Mouse (Mus musculus): Measurements from ENCODE around the gene Crybg3. TPM values are rescaled to one million over a fixed set of nuclear protein-coding genes. Genes with fewer than 3 reads are reported as not detected.

The Crybg3 gene
- polyA plus RNA-seq, 1 experiment: 5.7 TPM

DNA sequence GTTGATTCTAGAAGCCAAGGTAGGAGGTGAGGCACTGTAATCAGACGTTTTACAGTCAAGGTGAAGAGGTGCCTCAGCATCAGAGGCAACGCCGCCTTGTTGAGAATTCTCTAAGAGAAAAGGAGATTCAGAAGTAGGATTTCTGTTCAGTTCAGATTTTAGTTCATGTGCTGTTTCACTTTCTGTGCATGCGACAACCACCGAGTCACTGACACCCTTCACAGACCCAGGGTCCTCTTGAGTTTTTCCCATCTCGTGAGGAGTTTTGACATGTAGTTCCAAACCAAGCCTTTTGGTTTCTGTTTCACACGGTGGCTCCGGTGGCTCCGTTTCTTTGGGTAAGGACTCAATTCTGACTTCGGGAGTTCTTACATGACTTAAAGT is 41.9 kb downstream of the Crybg3 start:
- no peak for TF ChIP-seq CTCF (IDR thresholded peaks at IDR 0.05; ENCODE audit: borderline replicate concordance, insufficient read depth, low read depth, low read length)
- TF ChIP-seq POLR2A (IDR thresholded peaks at IDR 0.05; ENCODE audit: borderline replicate concordance, insufficient read depth, low read length): no peak
- DNase-seq: no peak
- H3K27me3 ChIP-seq (ENCODE audit: control insufficient read depth, insufficient read depth, low read length): no peaks in the 10 kb centered on the region
- H3K27ac ChIP-seq (ENCODE audit: insufficient read depth, low read length): no peak overlapping the region
- H3K4me1 ChIP-seq (ENCODE audit: control insufficient read depth, insufficient read depth, low read length): no peaks in the 10 kb centered on the region
- 92% methylated on average over 10 of the region's 10 CpGs for whole genome bisulfite sequencing
- no peak overlapping the region for H3K4me3 ChIP-seq (replicated peaks; ENCODE audit: insufficient read depth, low read depth, low read length)

DNA sequence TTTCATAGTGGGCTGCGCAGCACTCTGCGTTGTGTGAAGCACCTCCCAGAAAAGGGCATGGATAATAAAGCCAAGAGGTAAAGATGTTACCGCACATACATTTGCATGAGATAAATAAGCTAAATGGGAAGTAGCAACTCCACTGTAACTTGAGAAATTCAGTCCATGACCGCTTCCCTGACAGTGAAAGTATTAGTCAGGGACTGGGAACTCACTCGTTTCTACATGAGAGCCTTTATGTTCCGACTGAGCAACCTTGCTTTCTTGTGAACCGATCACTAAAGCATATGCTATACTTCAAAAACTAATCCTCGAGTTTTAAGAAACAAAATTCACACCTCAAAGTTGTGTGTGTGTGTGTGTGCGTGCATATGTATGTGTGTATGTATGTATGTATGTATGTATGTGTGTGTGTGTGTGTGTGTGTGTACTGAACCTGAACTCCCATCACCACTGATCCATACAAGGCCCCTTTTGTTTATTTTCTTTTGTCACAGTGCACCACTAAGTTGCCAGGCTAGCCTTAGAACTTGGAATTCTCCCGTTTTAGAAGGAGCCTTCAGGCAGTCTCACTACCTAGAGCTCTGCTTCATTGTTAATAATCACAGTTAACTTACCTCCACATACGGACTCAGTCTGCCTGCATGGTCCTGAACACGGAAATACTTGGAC is 47.2 kb downstream of the Crybg3 start:
- TF ChIP-seq CTCF (IDR thresholded peaks at IDR 0.05; ENCODE audit: borderline replicate concordance, insufficient read depth, low read depth, low read length) (no peak), POLR2A (IDR thresholded peaks at IDR 0.05; ENCODE audit: borderline replicate concordance, insufficient read depth, low read length) (no peak)
- H3K4me3 ChIP-seq (replicated peaks; ENCODE audit: insufficient read depth, low read depth, low read length): no peak overlapping the region
- no peaks in the 10 kb centered on the region for H3K27me3 ChIP-seq (ENCODE audit: control insufficient read depth, insufficient read depth, low read length)
- WGBS: 85% methylated on average over 12 of the region's 12 CpGs
- no peak for DNase-seq
- H3K4me1 ChIP-seq (ENCODE audit: control insufficient read depth, insufficient read depth, low read length): no peaks in the 10 kb centered on the region
- no peak overlapping the region for H3K27ac ChIP-seq (ENCODE audit: insufficient read depth, low read length)

- Histone ChIP-seq H3K27me3 (ENCODE audit: control insufficient read depth, insufficient read depth, low read length) (no peaks in the 10 kb centered on the region), H3K27ac (ENCODE audit: insufficient read depth, low read length) (no peak overlapping the region), H3K4me1 (ENCODE audit: control insufficient read depth, insufficient read depth, low read length) (peaks cover 5% of the 10 kb centered on the region), H3K4me3 (replicated peaks; ENCODE audit: insufficient read depth, low read depth, low read length) (no peak overlapping the region)
- no peak for TF ChIP-seq POLR2A (IDR thresholded peaks at IDR 0.05; ENCODE audit: borderline replicate concordance, insufficient read depth, low read length)
- no peak for TF ChIP-seq CTCF (IDR thresholded peaks at IDR 0.05; ENCODE audit: borderline replicate concordance, insufficient read depth, low read depth, low read length)
- 94% methylated on average over 5 of the region's 5 CpGs for WGBS
- DNase-seq: no peak
Observed at GRCm38 (mm10) chr16:59551507-59551906, 49.3 kb downstream of the Crybg3 start.

DNA sequence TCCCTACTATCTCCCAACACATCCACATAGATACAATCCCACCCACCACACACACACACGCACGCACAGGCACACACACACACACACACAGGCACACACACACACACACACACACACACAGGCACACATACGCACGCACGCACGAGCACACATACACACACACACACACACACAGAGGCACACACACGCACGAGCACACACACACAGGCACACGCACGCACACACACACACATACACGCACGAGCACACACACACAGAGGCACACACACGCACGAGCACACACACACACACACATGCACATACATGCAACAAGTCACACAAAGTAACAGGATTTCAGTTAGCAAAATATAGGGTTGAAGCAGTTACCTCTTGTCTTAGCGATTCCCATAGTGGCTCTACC is 51.1 kb downstream of the Crybg3 start:
- TF ChIP-seq POLR2A (IDR thresholded peaks at IDR 0.05; ENCODE audit: borderline replicate concordance, insufficient read depth, low read length) (no peak), CTCF (IDR thresholded peaks at IDR 0.05; ENCODE audit: borderline replicate concordance, insufficient read depth, low read depth, low read length) (no peak)
- H3K27ac ChIP-seq (ENCODE audit: insufficient read depth, low read length): no peak overlapping the region
- DNase-seq: no peak
- peaks cover 5% of the 10 kb centered on the region for H3K4me1 ChIP-seq (ENCODE audit: control insufficient read depth, insufficient read depth, low read length)
- WGBS: 83% methylated on average over 15 of the region's 15 CpGs
- H3K27me3 ChIP-seq (ENCODE audit: control insufficient read depth, insufficient read depth, low read length): no peaks in the 10 kb centered on the region
- H3K4me3 ChIP-seq (replicated peaks; ENCODE audit: insufficient read depth, low read depth, low read length): no peak overlapping the region

DNA sequence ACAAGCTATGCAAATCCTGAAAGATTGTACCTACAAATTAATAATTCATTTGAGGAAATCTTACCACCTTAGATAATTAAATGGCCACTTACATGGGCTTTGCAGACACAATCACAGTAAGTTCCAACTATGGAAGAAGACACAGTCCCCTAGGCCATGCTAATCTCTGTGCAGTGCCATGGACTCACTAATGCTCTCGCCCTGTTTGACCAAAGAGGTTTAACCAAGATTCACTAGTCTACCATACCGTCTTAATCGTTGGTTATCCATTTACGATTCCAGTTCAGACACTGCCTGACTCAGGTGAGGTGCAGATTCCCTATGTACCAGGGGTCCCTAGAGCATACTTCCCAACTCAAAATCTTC is 52.2 kb downstream of the Crybg3 start:
- DNase-seq: no peak
- Histone ChIP-seq H3K27me3 (ENCODE audit: control insufficient read depth, insufficient read depth, low read length) (no peaks in the 10 kb centered on the region), H3K27ac (ENCODE audit: insufficient read depth, low read length) (no peak overlapping the region), H3K4me1 (ENCODE audit: control insufficient read depth, insufficient read depth, low read length) (peaks cover 5% of the 10 kb centered on the region), H3K4me3 (replicated peaks; ENCODE audit: insufficient read depth, low read depth, low read length) (no peak overlapping the region)
- WGBS: 88% methylated on average over 4 of the region's 4 CpGs
- TF ChIP-seq POLR2A (IDR thresholded peaks at IDR 0.05; ENCODE audit: borderline replicate concordance, insufficient read depth, low read length) (no peak), CTCF (IDR thresholded peaks at IDR 0.05; ENCODE audit: borderline replicate concordance, insufficient read depth, low read depth, low read length) (no peak)

- peak; percentile 23 to 36 for DNase-seq
- no peak overlapping the region for H3K4me3 ChIP-seq (replicated peaks; ENCODE audit: insufficient read depth, low read depth, low read length)
- TF ChIP-seq CTCF (IDR thresholded peaks at IDR 0.05; ENCODE audit: borderline replicate concordance, insufficient read depth, low read depth, low read length) (no peak), POLR2A (IDR thresholded peaks at IDR 0.05; ENCODE audit: borderline replicate concordance, insufficient read depth, low read length) (no peak)
- peaks cover 5% of the 10 kb centered on the region for H3K4me1 ChIP-seq (ENCODE audit: control insufficient read depth, insufficient read depth, low read length)
- 25% methylated on average over 14 of the region's 14 CpGs for WGBS
- no peaks in the 10 kb centered on the region for H3K27me3 ChIP-seq (ENCODE audit: control insufficient read depth, insufficient read depth, low read length)
- no peak overlapping the region for H3K27ac ChIP-seq (ENCODE audit: insufficient read depth, low read length)
Observed at GRCm38 (mm10) chr16:59547887-59548581, 52.7 kb downstream of the Crybg3 start.

GRCm38 (mm10) chr16:59547466-59547865 is 53.3 kb downstream of the Crybg3 start:
- Histone ChIP-seq H3K4me3 (replicated peaks; ENCODE audit: insufficient read depth, low read depth, low read length) (no peak overlapping the region), H3K27me3 (ENCODE audit: control insufficient read depth, insufficient read depth, low read length) (no peaks in the 10 kb centered on the region), H3K4me1 (ENCODE audit: control insufficient read depth, insufficient read depth, low read length) (peaks cover 5% of the 10 kb centered on the region), H3K27ac (ENCODE audit: insufficient read depth, low read length) (no peak overlapping the region)
- DNase-seq: no peak
- TF ChIP-seq POLR2A (IDR thresholded peaks at IDR 0.05; ENCODE audit: borderline replicate concordance, insufficient read depth, low read length) (no peak), CTCF (IDR thresholded peaks at IDR 0.05; ENCODE audit: borderline replicate concordance, insufficient read depth, low read depth, low read length) (no peak)
- WGBS: 57% methylated on average over 4 of the region's 4 CpGs

DNA sequence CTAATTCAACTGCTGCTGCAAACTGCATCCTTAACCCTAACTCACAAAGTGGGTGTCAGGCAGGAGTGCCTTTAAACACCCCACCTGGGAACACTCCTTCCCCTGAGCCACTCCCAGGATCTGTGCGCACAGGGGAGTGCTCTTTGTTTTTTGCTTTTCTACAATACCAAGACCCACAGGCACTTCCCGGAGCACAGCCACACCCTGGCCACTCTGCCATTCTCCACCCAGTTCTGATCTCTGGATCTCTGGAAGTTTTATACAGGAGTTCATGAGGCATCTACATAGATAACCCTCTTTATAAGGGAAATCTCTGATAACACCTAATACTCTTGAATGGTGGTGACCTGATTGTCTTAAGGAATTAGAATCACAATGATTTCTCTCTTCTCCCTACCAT is 55.4 kb downstream of the Crybg3 start:
- Histone ChIP-seq H3K27me3 (ENCODE audit: control insufficient read depth, insufficient read depth, low read length) (no peaks in the 10 kb centered on the region), H3K27ac (ENCODE audit: insufficient read depth, low read length) (no peak overlapping the region), H3K4me3 (replicated peaks; ENCODE audit: insufficient read depth, low read depth, low read length) (no peak overlapping the region), H3K4me1 (ENCODE audit: control insufficient read depth, insufficient read depth, low read length) (peaks cover 5% of the 10 kb centered on the region)
- no peak for DNase-seq
- 90% methylated on average over 2 of the region's 2 CpGs for WGBS
- TF ChIP-seq CTCF (IDR thresholded peaks at IDR 0.05; ENCODE audit: borderline replicate concordance, insufficient read depth, low read depth, low read length) (no peak), POLR2A (IDR thresholded peaks at IDR 0.05; ENCODE audit: borderline replicate concordance, insufficient read depth, low read length) (no peak)

Data from cerebellum, adult 2 months (tissue).